Mouse (Mus musculus) bone marrow, adult 2 months (tissue): ENCODE measurements around the gene Abr.

Source experiments
- CTCF ChIP-seq: fragments of 200-500 bp; IDR thresholded peaks from 2 replicates; pipeline ENCODE4 v1.5.1; 2011; ENCODE audit warnings: low read length, control low read depth; ENCODE audit not compliant: control insufficient read depth, insufficient read depth
- POLR2A ChIP-seq: fragments of 200-500 bp; IDR thresholded peaks from 2 replicates; pipeline ENCODE4 v1.6.1; 2011; ENCODE audit warnings: low read depth, mild to moderate bottlenecking, control low read depth, low read length, borderline replicate concordance; ENCODE audit not compliant: control insufficient read depth

DNA sequence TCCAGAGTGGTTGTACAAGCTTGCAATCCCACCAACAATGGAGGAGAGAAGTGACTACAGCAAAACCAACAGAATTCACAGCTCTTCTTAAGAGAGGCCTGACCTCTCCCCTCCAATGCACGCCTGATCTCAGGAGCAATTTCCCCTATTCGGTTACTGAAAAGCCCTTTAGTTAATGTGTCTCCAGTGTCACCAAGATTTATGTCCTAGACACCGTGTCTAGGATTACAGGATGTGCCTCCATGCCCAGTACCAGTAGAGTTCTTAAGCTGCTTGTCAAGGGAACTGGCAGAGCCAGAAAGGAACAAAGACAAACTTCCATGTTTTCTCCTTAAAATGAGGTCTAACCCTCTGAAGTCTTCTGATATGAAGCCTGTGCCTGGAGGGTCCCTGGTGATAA is 36.0 kb downstream of the Abr start:
- TF ChIP-seq CTCF (no peak), POLR2A (no peak)
